Mouse (Mus musculus) megakaryocyte, embryonic 14.5 days (primary cell): ENCODE data around the gene Trim14. TPM values are rescaled to one million over a fixed set of nuclear protein-coding genes. Genes with fewer than 3 reads are reported as not detected.
A peak's percentile ranks its signal among the peaks of the same experiment; 100 is the strongest.

Source experiments
- H3K27me3 ChIP-seq: replicated peaks from 2 replicates; pipeline ENCODE3; 2012; ENCODE audit warnings: inconsistent platforms
- H3K36me3 ChIP-seq: replicated peaks from 2 replicates; pipeline ENCODE3; 2012; ENCODE audit warnings: low read length, inconsistent platforms, mixed read lengths
- H3K4me1 ChIP-seq: 2 replicates; pipeline ENCODE4 v1.6.1; 2012; ENCODE audit warnings: inconsistent platforms
- H3K4me3 ChIP-seq: replicated peaks from 2 replicates; pipeline ENCODE3; 2012; ENCODE audit warnings: moderate library complexity, mild to moderate bottlenecking, inconsistent platforms
- H3K9me3 ChIP-seq: 2 replicates; pipeline ENCODE4 v1.6.1; 2012; ENCODE audit warnings: inconsistent platforms
- FLI1 ChIP-seq: IDR thresholded peaks from 2 replicates; pipeline ENCODE4 v1.6.1; 2012; ENCODE audit warnings: low read length, inconsistent platforms, mixed read lengths
- GATA1 ChIP-seq: IDR thresholded peaks from 3 replicates; pipeline ENCODE4 v1.6.1; 2012; ENCODE audit warnings: mixed read lengths, low read length, inconsistent platforms, borderline replicate concordance
- polyA plus RNA-seq: library from polyadenylated mRNA; stranded (reverse); fragments of >175 nt; gene quantifications from 2 replicates; pipeline ENCODE4 v1.2.3, GENCODE M21; 2012; ENCODE audit warnings: low replicate concordance; ENCODE audit not compliant: insufficient read depth

Trim14 gene
- polyA plus RNA-seq, 1 experiment, result 8.1 TPM

DNA sequence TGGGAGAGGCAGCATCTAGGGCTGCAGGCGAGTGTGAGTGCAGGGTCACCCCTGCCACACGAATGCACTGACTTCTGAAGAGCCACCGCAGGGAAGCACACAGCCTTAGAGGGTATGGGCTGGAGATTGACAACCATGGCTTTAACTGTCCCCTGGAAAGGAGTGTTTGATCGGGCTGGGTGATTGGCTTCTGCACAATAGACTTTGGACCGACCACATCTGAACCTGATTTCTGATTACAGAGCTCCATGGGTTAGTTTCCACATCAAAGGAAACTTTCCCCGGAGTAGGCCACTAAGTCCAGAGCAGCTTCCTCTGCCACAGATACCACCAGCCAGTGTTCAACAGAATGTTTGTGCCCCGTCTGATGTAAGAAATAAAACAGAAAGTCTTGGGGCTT, 6.2 kb downstream of the Trim14 start:
- H3K36me3 ChIP-seq, result peaks cover 26% of the 10 kb centered on the region
- peaks cover 57% of the 10 kb centered on the region for H3K4me1 ChIP-seq

DNA sequence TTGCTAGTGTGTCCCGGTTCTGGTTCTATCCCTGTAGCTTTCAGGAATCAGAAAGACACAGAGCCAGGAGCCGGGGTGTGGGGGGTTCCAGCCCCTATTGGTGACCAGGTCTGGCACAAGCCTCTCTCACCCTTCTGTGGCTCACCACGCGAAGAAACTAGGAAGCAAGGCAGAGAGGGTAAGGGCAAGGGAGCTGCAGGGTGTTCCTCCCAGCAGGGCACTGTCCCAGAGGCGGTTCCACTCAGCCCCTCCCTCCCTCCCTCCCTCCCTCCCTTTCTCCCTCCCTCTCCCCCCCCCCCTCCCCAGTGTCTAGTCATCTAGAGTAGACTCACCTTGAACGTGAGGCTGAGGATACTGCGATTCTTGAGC, 8.4 kb downstream of the Trim14 start:
- H3K4me3 ChIP-seq, result peak overlapping the region; percentile 91
- TF ChIP-seq FLI1 (no peak), GATA1 (no peak)
- peaks cover 40% of the 10 kb centered on the region for H3K36me3 ChIP-seq
- peaks cover 41% of the 10 kb centered on the region for H3K4me1 ChIP-seq
- no peaks in the 10 kb centered on the region for H3K27me3 ChIP-seq
- H3K9me3 ChIP-seq, result 0 out of 2 replicates have a peak, but pooled peaks cover 4% of the 10 kb centered on the region

More for the DNA sequence above, 6.2 kb downstream of the Trim14 start:
- H3K9me3 ChIP-seq, result no peaks in the 10 kb centered on the region
- H3K4me3 ChIP-seq, result no peak overlapping the region
- no peak for TF ChIP-seq GATA1
- no peak for TF ChIP-seq FLI1
- H3K27me3 ChIP-seq, result peaks cover 5% of the 10 kb centered on the region

DNA sequence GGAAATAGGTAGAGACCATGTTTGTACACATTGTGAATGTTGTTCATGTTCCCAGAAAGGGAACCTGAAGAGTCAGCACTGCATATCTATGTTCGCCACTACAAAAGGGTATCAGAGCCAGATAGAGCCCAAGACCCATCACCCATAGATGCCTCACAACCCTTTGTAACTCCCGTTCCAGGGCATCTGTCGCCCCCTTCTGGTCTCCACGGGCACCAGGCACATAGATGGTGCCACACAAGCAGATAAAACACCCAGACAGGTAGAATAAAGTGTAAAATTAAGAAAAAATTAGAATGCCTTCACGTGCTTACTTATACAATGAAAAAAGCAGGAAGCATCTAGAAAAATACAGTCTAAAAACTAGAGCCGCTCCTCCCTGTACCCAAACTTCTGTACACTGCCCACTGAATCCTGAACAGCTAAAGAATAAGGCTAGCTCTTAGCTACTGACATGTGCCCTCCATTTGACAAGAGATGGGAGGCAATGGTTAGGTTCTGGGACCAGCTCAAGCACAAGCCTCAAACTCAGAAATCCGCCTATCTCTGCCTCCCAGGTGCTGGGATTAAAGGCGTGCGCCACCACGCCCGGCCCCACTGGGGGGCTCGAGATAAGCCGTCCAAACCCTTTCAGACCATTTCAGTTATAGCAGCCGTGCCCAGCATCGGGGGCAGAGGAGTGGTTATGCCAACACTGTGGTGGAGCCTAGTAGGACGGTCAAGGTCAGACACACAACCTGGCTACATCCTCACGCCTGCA, 9.0 kb downstream of the Trim14 start:
- H3K4me3 ChIP-seq, result peak overlapping the region; percentile 91
- no peaks in the 10 kb centered on the region for H3K27me3 ChIP-seq
- H3K9me3 ChIP-seq, result peaks cover 10% of the 10 kb centered on the region; the same call in 1 of the 2 replicates
- peaks cover 42% of the 10 kb centered on the region for H3K36me3 ChIP-seq
- TF ChIP-seq GATA1, result no peak
- TF ChIP-seq FLI1, result no peak
- peaks cover 39% of the 10 kb centered on the region for H3K4me1 ChIP-seq

DNA sequence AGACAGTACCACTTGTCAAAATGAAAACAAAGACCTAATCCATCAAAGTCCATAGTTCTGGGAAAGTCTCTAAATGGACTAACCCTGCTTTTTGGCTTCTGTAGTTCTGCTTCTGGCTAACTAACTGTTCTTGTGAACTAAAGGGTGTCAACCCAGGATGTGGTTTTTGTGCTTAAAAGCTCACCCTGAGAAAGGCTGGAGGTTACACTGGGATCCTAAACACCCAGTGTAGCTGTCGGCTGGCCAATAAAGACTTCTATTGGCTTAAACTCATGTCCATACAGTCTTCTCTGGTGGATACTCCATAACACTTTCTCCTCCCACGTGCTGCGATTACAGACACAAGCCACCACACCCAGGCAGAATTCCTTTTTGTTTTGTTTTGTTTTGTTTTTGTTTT, 9.7 kb downstream of the Trim14 start:
- no peak overlapping the region for H3K4me3 ChIP-seq
- peaks cover 45% of the 10 kb centered on the region for H3K36me3 ChIP-seq
- TF ChIP-seq FLI1 (no peak), GATA1 (no peak)
- no peaks in the 10 kb centered on the region for H3K27me3 ChIP-seq
- H3K4me1 ChIP-seq, result peaks cover 43% of the 10 kb centered on the region
- H3K9me3 ChIP-seq, result peaks cover 13% of the 10 kb centered on the region; the same call in 1 of the 2 replicates

DNA sequence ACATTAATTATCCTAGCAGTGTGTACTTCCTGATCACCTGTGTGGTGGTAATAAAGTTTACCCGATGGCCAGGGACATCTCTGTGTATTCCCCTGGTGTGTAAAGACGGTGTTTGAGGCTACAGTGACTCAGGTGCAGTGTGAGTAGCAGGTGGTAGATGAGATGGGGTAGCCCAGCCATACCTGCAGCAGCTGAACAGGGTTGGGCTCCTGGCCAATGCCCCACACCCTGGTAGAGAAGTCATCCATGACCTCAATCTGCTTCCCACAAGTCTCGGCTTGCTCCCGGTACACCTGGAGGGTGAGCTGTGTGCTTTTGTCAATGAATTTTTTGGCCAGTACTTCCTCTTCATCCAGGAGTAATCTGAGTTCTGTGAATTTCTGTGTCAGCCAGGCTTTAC, 12.6 kb downstream of the Trim14 start:
- no peak overlapping the region for H3K4me3 ChIP-seq
- no peak for TF ChIP-seq GATA1
- no peak for TF ChIP-seq FLI1
- peaks cover 51% of the 10 kb centered on the region for H3K36me3 ChIP-seq
- H3K9me3 ChIP-seq, result peaks cover 14% of the 10 kb centered on the region; the same call in 1 of the 2 replicates
- H3K4me1 ChIP-seq, result peaks cover 53% of the 10 kb centered on the region
- no peaks in the 10 kb centered on the region for H3K27me3 ChIP-seq

DNA sequence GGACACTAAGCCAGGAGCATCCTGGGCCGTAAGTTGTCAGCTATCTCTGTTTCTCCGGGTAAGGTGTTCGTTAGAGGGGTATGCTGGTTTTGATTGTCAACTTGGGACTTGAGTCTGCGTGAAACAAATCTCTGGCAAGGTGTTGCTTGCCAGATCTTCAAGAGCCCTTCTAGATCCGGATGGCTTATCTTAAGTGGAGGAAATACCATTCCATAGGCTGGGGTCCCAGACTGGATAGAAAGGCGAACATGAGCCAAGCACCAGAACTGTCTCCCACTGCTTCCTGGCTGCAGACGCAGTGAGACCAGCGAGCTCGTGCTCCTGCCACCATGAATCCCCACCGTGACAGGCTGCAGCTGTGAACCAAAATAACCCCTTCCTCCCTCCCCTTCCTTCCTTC, 14.5 kb downstream of the Trim14 start:
- peaks cover 15% of the 10 kb centered on the region; the same call in 1 of the 2 replicates for H3K9me3 ChIP-seq
- H3K4me3 ChIP-seq, result no peak overlapping the region
- peaks cover 35% of the 10 kb centered on the region for H3K4me1 ChIP-seq
- TF ChIP-seq FLI1 (no peak), GATA1 (no peak)
- H3K27me3 ChIP-seq, result no peaks in the 10 kb centered on the region
- peaks cover 55% of the 10 kb centered on the region for H3K36me3 ChIP-seq

DNA sequence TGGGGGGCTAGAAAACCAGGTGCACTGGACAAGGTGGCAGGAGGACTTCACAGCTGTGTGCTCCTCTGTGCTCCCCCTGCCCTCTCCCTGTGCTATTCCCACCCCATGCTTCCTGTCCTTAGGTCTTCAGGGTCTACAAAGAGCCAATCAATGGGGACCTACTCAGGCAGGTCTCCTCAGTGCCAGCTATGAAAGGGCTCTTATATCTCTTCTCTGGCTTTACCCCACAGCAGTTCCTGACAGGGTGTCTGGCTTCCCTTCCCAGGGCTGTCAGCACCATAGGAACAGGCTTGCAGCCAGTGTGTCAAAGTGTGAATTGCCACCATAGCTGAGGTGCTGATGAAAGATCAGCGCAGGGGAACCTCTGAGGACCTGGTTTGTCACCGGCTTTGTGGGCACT, 15.4 kb downstream of the Trim14 start:
- no peak overlapping the region for H3K4me3 ChIP-seq
- TF ChIP-seq FLI1 (no peak), GATA1 (no peak)
- H3K36me3 ChIP-seq, result peaks cover 55% of the 10 kb centered on the region
- peaks cover 15% of the 10 kb centered on the region; the same call in 1 of the 2 replicates for H3K9me3 ChIP-seq
- H3K4me1 ChIP-seq, result peaks cover 28% of the 10 kb centered on the region
- no peaks in the 10 kb centered on the region for H3K27me3 ChIP-seq

DNA sequence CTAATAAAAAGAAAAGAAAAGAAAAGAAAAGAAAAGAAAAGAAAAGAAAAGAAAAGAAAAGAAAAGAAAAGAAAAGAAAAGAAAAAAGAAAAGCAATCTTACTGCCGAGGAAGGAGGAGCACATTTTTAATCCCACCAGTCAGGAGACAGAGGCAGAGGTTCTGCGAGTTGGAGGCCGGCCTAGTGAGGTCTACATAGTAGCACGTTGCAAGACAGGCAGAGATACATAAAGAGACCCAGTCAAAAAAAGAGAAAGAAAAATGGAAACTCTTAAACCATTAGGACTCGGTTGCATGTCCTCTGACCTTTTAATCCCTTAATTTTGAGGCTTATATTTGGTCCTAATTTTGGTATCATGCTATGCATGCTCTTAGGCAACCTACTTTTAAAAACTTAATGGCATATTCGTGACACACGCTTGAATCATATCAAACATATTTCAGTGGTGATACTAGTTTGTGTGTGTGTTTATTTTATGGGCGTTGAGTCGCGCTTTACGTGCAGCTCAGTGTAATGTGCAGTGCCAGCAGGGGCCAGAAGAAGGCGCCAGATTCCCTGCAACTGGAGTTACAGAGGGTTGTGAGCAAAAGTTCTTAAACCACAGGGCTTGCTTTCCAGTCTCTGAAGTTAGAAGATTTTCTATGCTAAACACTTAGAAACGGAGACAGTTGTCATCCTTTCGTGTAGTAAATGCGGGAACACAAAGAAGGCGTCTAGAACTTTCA, 28.0 kb downstream of the Trim14 start:
- TF ChIP-seq GATA1 (no peak), FLI1 (no peak)
- H3K4me1 ChIP-seq, result peaks cover 33% of the 10 kb centered on the region

DNA sequence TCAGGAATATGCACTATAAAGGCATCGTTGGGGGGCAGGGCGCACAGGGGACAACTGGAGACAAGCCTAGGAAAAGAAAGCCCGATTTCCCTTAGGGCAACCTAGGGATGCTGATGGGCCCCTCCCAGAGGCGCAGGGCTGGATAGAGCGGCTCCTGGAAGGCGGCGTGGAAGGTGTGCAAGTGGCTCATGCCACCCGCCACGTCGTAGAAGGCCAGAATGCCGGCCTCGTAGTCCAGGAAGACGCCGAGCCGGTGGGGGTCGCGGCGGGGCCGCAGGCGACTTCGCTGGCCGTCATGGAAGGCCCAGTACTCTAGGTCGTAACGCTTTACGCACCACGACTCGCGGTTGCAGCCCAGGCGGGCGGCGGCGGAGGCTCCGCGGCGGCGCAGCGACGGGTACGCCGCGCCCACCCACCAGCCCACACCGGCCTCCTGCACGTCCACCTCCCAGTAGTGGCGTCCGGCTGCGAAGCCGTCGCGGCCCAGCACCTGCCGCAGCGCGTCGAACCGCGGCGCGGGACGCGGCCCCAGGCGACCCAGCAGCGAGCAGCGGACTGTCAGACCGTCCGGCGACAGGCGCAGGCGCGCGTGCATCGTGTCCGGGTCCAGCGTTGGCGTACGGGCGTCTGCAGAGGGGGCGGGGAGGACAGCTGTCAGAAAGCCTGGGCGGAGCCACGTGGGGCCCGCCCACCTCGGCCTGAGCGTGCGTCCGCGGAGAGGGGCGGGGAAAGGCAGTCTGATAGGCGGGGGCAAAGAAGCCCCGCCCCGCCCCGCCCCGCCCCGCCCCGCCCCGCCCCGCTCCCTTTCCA, 28.9 kb downstream of the Trim14 start:
- Histone ChIP-seq H3K4me1 (peaks cover 37% of the 10 kb centered on the region), H3K27me3 (no peaks in the 10 kb centered on the region), H3K9me3 (no peaks in the 10 kb centered on the region), H3K4me3 (peak overlapping the region; percentile 95), H3K36me3 (peaks cover 46% of the 10 kb centered on the region)
- TF ChIP-seq GATA1 (no peak), FLI1 (no peak)

More for the DNA sequence above, 28.0 kb downstream of the Trim14 start:
- H3K4me3 ChIP-seq, result peak overlapping the region; percentile 91
- peaks cover 37% of the 10 kb centered on the region for H3K36me3 ChIP-seq
- no peaks in the 10 kb centered on the region for H3K9me3 ChIP-seq
- H3K27me3 ChIP-seq, result no peaks in the 10 kb centered on the region
